Mouse (Mus musculus) embryo, embryonic 9.5 days (tissue): ENCODE measurements around the gene Mllt11.

Experiments used
- DNase-seq: peaks from one replicate; pipeline ENCODE4 v3.0.0-alpha.2; 2017; ENCODE audit errors: extremely low spot score

Mllt11 gene

GRCm38 (mm10) chr3:95246465-95247231 lies 14.7 kb upstream of the Mllt11 start:
- no peak for DNase-seq

- DNase-seq = no peak
Observed at GRCm38 (mm10) chr3:95243086-95243485, 11.1 kb upstream of the Mllt11 start.

- DNase-seq = no peak
Observed at GRCm38 (mm10) chr3:95241498-95241897, 9.5 kb upstream of the Mllt11 start, which contains the start of gene Gm128. Gene Gm128 (minus strand): TSS chr3:95241598.

GRCm38 (mm10) chr3:95240900-95241299 lies 8.9 kb upstream of the Mllt11 start:
- DNase-seq = no peak

- no peak for DNase-seq
Observed at GRCm38 (mm10) chr3:95239971-95240370, 8.0 kb upstream of the Mllt11 start.

GRCm38 (mm10) chr3:95239022-95239421 lies 7.1 kb upstream of the Mllt11 start:
- no peak for DNase-seq

GRCm38 (mm10) chr3:95237541-95238099 lies 5.6 kb upstream of the Mllt11 start:
- no peak for DNase-seq

- peak; percentile 37 for DNase-seq
Observed at GRCm38 (mm10) chr3:95235386-95236301, 3.7 kb upstream of the Mllt11 start.

- DNase-seq = no peak
Observed at GRCm38 (mm10) chr3:95233303-95233980, 1.5 kb upstream of the Mllt11 start.

GRCm38 (mm10) chr3:95232771-95233170 lies 800 bp upstream of the Mllt11 start:
- no peak for DNase-seq

- DNase-seq = no peak
Observed at GRCm38 (mm10) chr3:95230495-95231297, 1.3 kb downstream of the Mllt11 start.

GRCm38 (mm10) chr3:95229781-95230494 lies 2.0 kb downstream of the Mllt11 start:
- DNase-seq = peak; percentile 63

GRCm38 (mm10) chr3:95228894-95229780 lies 2.8 kb downstream of the Mllt11 start:
- no peak for DNase-seq

GRCm38 (mm10) chr3:95228148-95228893 lies 3.6 kb downstream of the Mllt11 start, which contains the start of gene Cdc42se1:
Gene Cdc42se1 (plus strand): TSS chr3:95228732.
- DNase-seq = peak; percentile 90

GRCm38 (mm10) chr3:95227214-95227613 lies 4.8 kb downstream of the Mllt11 start:
- DNase-seq = peak; percentile 17

GRCm38 (mm10) chr3:95224295-95224694 lies 7.7 kb downstream of the Mllt11 start:
- DNase-seq = peak; percentile 27

GRCm38 (mm10) chr3:95223041-95223440 lies 8.9 kb downstream of the Mllt11 start:
- no peak for DNase-seq

GRCm38 (mm10) chr3:95218466-95219137 lies 13.4 kb downstream of the Mllt11 start:
- no peak for DNase-seq
